Mouse (Mus musculus) forebrain, embryonic 11.5 days (tissue): Measurements from ENCODE around the gene Vezf1. TPM values are rescaled to one million over a fixed set of nuclear protein-coding genes. Genes with fewer than 3 reads are reported as not detected.

Source experiments
- ATAC-seq: fragments of 200-750 bp; cut with Nextera tagmentation; replicated peaks from 2 replicates; pipeline ENCODE4 v1.8.0; 2017; ENCODE audit warnings: moderate TSS enrichment; ENCODE audit not compliant: low FRiP score
- DNase-seq: peaks from one replicate; pipeline ENCODE4 v3.0.0-alpha.2; 2017; ENCODE audit warnings: low spot score
- H3K27ac ChIP-seq: fragments of 300-500 bp; sonication (generic); 2 replicates; pipeline ENCODE4 v1.5.1; 2014; ENCODE audit warnings: low read depth, low read length
- H3K27me3 ChIP-seq: fragments of 300-500 bp; sonication (generic); 2 replicates; pipeline ENCODE4 v1.6.1; 2014; ENCODE audit warnings: mild to moderate bottlenecking, low read length, mixed read lengths; ENCODE audit not compliant: control insufficient read depth, insufficient read depth
- H3K36me3 ChIP-seq: fragments of 300-500 bp; sonication (generic); 2 replicates; pipeline ENCODE4 v1.6.1; 2014; ENCODE audit warnings: mild to moderate bottlenecking, low read length, moderate library complexity, mixed read lengths; ENCODE audit not compliant: control insufficient read depth, insufficient read depth
- H3K4me1 ChIP-seq: fragments of 300-500 bp; sonication (generic); replicated peaks from 2 replicates; pipeline ENCODE4 v1.6.1; 2014; ENCODE audit warnings: low read length, mixed read lengths; ENCODE audit not compliant: control insufficient read depth, insufficient read depth
- H3K4me2 ChIP-seq: fragments of 300-500 bp; sonication (generic); 2 replicates; pipeline ENCODE4 v1.6.1; 2014; ENCODE audit warnings: low read depth, mild to moderate bottlenecking, low read length, moderate library complexity, mixed read lengths; ENCODE audit not compliant: severe bottlenecking
- H3K4me3 ChIP-seq: fragments of 300-500 bp; sonication (generic); 2 replicates; pipeline ENCODE4 v1.5.1; 2014; ENCODE audit warnings: low read depth, low read length
- H3K9ac ChIP-seq: fragments of 300-500 bp; sonication (generic); 2 replicates; pipeline ENCODE4 v1.6.1; 2014; ENCODE audit warnings: low read length
- H3K9me3 ChIP-seq: fragments of 300-500 bp; sonication (generic); 2 replicates; pipeline ENCODE4 v1.6.1; 2016; ENCODE audit warnings: low read length, mixed read lengths; ENCODE audit not compliant: control insufficient read depth
- WGBS: fragments of 180-500 bp; shearing (Covaris S2); extraction: QIAGEN DNeasy Blood & Tissue Kit; methylation state at CpG from one replicate; pipeline ENCODE4 v1.1.7; 2014; 5-methylcytosine and 5-hydroxymethylcytosine counted together
- polyA plus RNA-seq: library from polyadenylated mRNA; unstranded; fragments of >200 nt; fragmentation: Nextera tagmentation; extraction: Ambion mirVana; gene quantifications from 2 replicates; pipeline ENCODE4 v1.2.1, GENCODE M21; 2014

The Vezf1 gene
- polyA plus RNA-seq, 1 experiment from 2014 or later: 84.8 TPM

- no peak overlapping the region for H3K27ac ChIP-seq
- H3K27me3 ChIP-seq: no peaks in the 10 kb centered on the region
- peaks cover 12% of the 10 kb centered on the region for H3K4me1 ChIP-seq
- H3K36me3 ChIP-seq: no peaks in the 10 kb centered on the region
- DNase-seq: no peak
- no peak overlapping the region for H3K4me2 ChIP-seq
- ATAC-seq: no peak
- H3K4me3 ChIP-seq: no peak overlapping the region
- 64% methylated on average over 3 of the region's 3 CpGs for WGBS
- H3K9me3 ChIP-seq: no peaks in the 10 kb centered on the region
- no peak overlapping the region for H3K9ac ChIP-seq
These were observed 61.2 kb downstream of the Vezf1 start for GRCm38 (mm10) chr11:88129281-88129680.

DNA sequence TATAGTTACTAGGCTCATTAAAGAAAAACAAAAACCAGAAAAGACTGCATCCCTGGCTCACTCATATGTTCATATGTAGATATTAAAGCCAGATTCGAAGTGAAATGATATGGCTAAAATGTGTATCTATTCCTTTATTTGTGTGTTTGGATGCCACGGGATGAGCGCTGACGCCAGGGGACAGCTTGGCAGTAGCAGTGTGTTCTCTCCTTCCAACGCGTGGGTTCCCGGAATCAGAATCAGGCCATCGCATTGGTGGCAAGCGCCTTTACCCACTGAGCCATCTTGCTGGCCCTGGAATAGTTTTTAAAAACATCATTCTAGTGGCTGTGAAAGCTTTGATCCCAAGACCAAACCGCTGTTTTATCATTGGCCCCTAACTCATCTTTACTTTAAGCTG is 61.9 kb downstream of the Vezf1 start:
- Histone ChIP-seq H3K27me3 (no peaks in the 10 kb centered on the region), H3K4me2 (no peak overlapping the region), H3K4me3 (no peak overlapping the region), H3K9ac (no peak overlapping the region), H3K27ac (no peak overlapping the region), H3K36me3 (no peaks in the 10 kb centered on the region), H3K9me3 (no peaks in the 10 kb centered on the region), H3K4me1 (peaks cover 10% of the 10 kb centered on the region)
- no peak for DNase-seq
- 93% methylated on average over 10 of the region's 10 CpGs for WGBS
- ATAC-seq: no peak

GRCm38 (mm10) chr11:88131847-88132246 is 63.8 kb downstream of the Vezf1 start:
- Histone ChIP-seq H3K4me3 (no peak overlapping the region), H3K4me1 (peaks cover 4% of the 10 kb centered on the region; the same call in 1 of the 2 replicates), H3K4me2 (no peak overlapping the region), H3K27me3 (no peaks in the 10 kb centered on the region), H3K27ac (no peak overlapping the region), H3K9me3 (no peaks in the 10 kb centered on the region), H3K9ac (no peak overlapping the region), H3K36me3 (no peaks in the 10 kb centered on the region)
- 78% methylated on average over 8 of the region's 8 CpGs for whole genome bisulfite sequencing
- ATAC-seq (no peak), DNase-seq (no peak)

Other genes starting within 250 kb of the Vezf1 start
- 0.28 and 1.0 TPM in 2 replicates for gene Lpo, start 240.0 kb upstream of the Vezf1 start, polyA plus RNA-seq
- 15.6 and 17.2 TPM in 2 replicates for gene Mks1, start 215.1 kb upstream of the Vezf1 start, polyA plus RNA-seq
- 0.07 TPM in 1 of 2 replicates, not detected in the other for gene Epx, start 192.7 kb upstream of the Vezf1 start, polyA plus RNA-seq
- not detected in 2 replicates for gene Olfr462, start 176.0 kb upstream of the Vezf1 start, polyA plus RNA-seq
- gene Olfr463, start 170.9 kb upstream of the Vezf1 start, polyA plus RNA-seq: not detected in 2 replicates
- not detected in 2 replicates for gene Olfr464, start 147.3 kb upstream of the Vezf1 start, polyA plus RNA-seq
- 19.1 and 21.3 TPM in 2 replicates for gene Dynll2, start 80.7 kb upstream of the Vezf1 start, polyA plus RNA-seq
- 559 and 563 TPM in 2 replicates for gene Srsf1, start 20.9 kb upstream of the Vezf1 start, polyA plus RNA-seq
- gene Cuedc1, start 29.8 kb downstream of the Vezf1 start, polyA plus RNA-seq: 26.2 and 29.0 TPM in 2 replicates
- 70.8 and 71.7 TPM in 2 replicates for gene Mrps23, start 136.1 kb downstream of the Vezf1 start, polyA plus RNA-seq
- gene Ccdc182, start 225.8 kb downstream of the Vezf1 start, polyA plus RNA-seq: 0.23 and 0.94 TPM in 2 replicates